Mouse (Mus musculus) heart, adult 2 months (tissue): Measurements from ENCODE around the gene Rbm41. TPM values are rescaled to one million over a fixed set of nuclear protein-coding genes. Genes with fewer than 3 reads are reported as not detected.

Experiments
- DNase-seq, 2 experiments: peaks; one replicate each; pipeline ENCODE4 v3.0.0; 2021
- H3K27ac ChIP-seq: fragments of 200-600 bp; 2 replicates; pipeline ENCODE4 v1.8.1; 2022
- H3K27me3 ChIP-seq: fragments of 200-500 bp; 2 replicates; pipeline ENCODE4 v1.6.1; 2012; ENCODE audit warnings: mild to moderate bottlenecking, low read length, inconsistent platforms, mixed read lengths; ENCODE audit not compliant: control insufficient read depth, insufficient read depth
- H3K36me3 ChIP-seq: fragments of 200-500 bp; 2 replicates; pipeline ENCODE4 v1.6.1; 2012; ENCODE audit warnings: low read length, inconsistent platforms; ENCODE audit not compliant: control insufficient read depth, insufficient read depth
- H3K4me1 ChIP-seq: fragments of 200-500 bp; 2 replicates; pipeline ENCODE4 v1.6.1; 2011; ENCODE audit warnings: low read length; ENCODE audit not compliant: control insufficient read depth, insufficient read depth
- H3K4me3 ChIP-seq: fragments of 200-600 bp; 2 replicates; pipeline ENCODE4 v1.8.1; 2022
- H3K79me2 ChIP-seq: fragments of 200-500 bp; replicated peaks from 2 replicates; pipeline ENCODE4 v1.6.1; 2012; ENCODE audit warnings: mild to moderate bottlenecking, inconsistent platforms, low read length, moderate library complexity, mixed read lengths; ENCODE audit not compliant: control insufficient read depth, insufficient read depth
- H3K9ac ChIP-seq: fragments of 200-500 bp; 2 replicates; pipeline ENCODE4 v1.6.1; 2012; ENCODE audit warnings: low read depth, mild to moderate bottlenecking, control low read depth, inconsistent platforms, low read length, mixed read lengths
- CTCF ChIP-seq: fragments of 200-600 bp; IDR thresholded peaks from 2 replicates; pipeline ENCODE4 v1.8.1; 2022; ENCODE audit warnings: antibody characterized with exemption, mild to moderate bottlenecking, moderate library complexity
- EP300 ChIP-seq: fragments of 200-500 bp; IDR thresholded peaks from 2 replicates; pipeline ENCODE4 v1.6.1; 2011; ENCODE audit warnings: low read depth, low read length, control low read depth; ENCODE audit not compliant: insufficient read depth
- POLR2A ChIP-seq: fragments of 200-500 bp; IDR thresholded peaks from 2 replicates; pipeline ENCODE4 v1.6.1; 2011; ENCODE audit warnings: mild to moderate bottlenecking, low read depth, low read length, control low read depth; ENCODE audit not compliant: insufficient read depth
- WGBS: fragments of 180-500 bp; shearing (Covaris S2); methylation state at CpG from one replicate; pipeline ENCODE4 v1.1.7; 2018; 5-methylcytosine and 5-hydroxymethylcytosine counted together
- intact Hi-C: fragments of 180-260 bp; cut with DNase I; formaldehyde crosslinking; loops from one replicate; pipeline ENCODE4 v1.15.1; 2025
- polyA plus RNA-seq: library from polyadenylated mRNA; depleted of rRNA; stranded (reverse); fragments of >200 nt; gene quantifications from 2 replicates; pipeline ENCODE4 v1.2.3, GENCODE M21; 2012
- total RNA-seq, 2 experiments: library from RNA; stranded (reverse); gene quantifications; 2 replicates each; pipeline ENCODE4 v1.2.3; 2021

Rbm41 gene
- total and polyA plus RNA-seq, 3 experiments: 0.66 to 5.3 (median 4.8) TPM

GRCm38 (mm10) chrX:139891387-139891786, 107.0 kb downstream of the Rbm41 start:
- Histone ChIP-seq H3K36me3 (no peaks in the 10 kb centered on the region), H3K4me3 (no peak overlapping the region), H3K27me3 (no peaks in the 10 kb centered on the region), H3K79me2 (no peaks in the 10 kb centered on the region), H3K4me1 (no peaks in the 10 kb centered on the region), H3K9ac (no peak overlapping the region), H3K27ac (no peak overlapping the region)
- WGBS: 32% methylated on average over 1 of the region's 1 CpGs
- intact Hi-C loops: no loop called here
- TF ChIP-seq POLR2A (no peak), EP300 (no peak), CTCF (no peak)
- no peak for DNase-seq

DNA sequence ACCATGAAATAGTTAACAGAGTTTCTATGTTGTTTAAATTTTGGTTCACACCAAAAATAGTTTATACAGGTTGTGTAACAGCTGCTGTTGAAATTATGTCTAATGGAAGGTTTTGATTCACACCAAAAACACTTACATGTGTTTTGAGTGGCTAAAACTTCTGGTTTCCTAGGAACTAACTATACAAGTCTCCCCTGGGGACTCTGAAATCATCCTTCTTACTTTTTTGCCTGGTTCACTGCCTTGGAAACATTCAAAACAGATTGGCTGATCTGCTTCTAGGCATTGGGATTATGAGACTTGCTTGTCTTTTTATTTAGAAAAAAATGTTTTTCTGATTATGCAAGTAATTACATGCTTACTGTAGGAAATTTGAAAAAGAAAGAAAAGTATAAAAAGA, 115.2 kb downstream of the Rbm41 start:
- no peaks in the 10 kb centered on the region for H3K36me3 ChIP-seq
- intact Hi-C loops: no loop called here
- no peak for TF ChIP-seq EP300
- TF ChIP-seq CTCF: no peak
- no peak for TF ChIP-seq POLR2A
- H3K9ac ChIP-seq: no peak overlapping the region
- no peak for DNase-seq
- no peak overlapping the region for H3K4me3 ChIP-seq
- no peak overlapping the region for H3K27ac ChIP-seq
- no peaks in the 10 kb centered on the region for H3K79me2 ChIP-seq
- H3K4me1 ChIP-seq: no peaks in the 10 kb centered on the region
- no peaks in the 10 kb centered on the region for H3K27me3 ChIP-seq

DNA sequence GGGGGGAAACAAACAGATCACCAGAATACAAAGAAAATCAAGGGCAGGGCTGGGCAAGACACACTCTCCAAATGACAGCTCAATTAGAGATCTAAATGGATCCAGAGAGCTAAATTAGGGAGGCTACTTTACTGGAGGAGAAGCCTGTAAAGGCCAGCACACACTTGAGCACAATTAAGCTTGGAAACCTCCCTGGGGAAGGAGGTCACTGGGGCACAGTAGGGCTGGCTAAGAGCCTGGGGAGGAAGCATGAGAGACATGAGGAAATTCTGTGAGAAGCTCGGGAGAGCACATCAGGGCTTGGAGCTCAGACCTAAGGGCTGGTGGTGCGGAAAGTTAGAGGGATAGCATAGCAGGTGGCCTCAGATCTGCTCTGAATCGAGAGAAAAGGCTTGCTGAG, 120.5 kb downstream of the Rbm41 start:
- TF ChIP-seq POLR2A: no peak
- no peak for TF ChIP-seq CTCF
- no peak for TF ChIP-seq EP300
- no peak overlapping the region for H3K9ac ChIP-seq
- WGBS: 26% methylated on average over 3 of the region's 3 CpGs
- intact Hi-C loops: loop anchor here (10.0 kb wide), 1 partner anchor 117 kb away; the partner anchor contains the start of gene Rbm41
- no peak overlapping the region for H3K27ac ChIP-seq
- H3K79me2 ChIP-seq: no peaks in the 10 kb centered on the region
- no peaks in the 10 kb centered on the region for H3K4me1 ChIP-seq
- H3K4me3 ChIP-seq: no peak overlapping the region
- DNase-seq: peak; percentile 18 to 36
- no peaks in the 10 kb centered on the region for H3K27me3 ChIP-seq
- no peaks in the 10 kb centered on the region for H3K36me3 ChIP-seq

GRCm38 (mm10) chrX:139877105-139877504, 121.3 kb downstream of the Rbm41 start:
- Histone ChIP-seq H3K79me2 (no peaks in the 10 kb centered on the region), H3K27ac (no peak overlapping the region), H3K27me3 (no peaks in the 10 kb centered on the region), H3K4me1 (no peaks in the 10 kb centered on the region), H3K9ac (no peak overlapping the region), H3K4me3 (no peak overlapping the region), H3K36me3 (no peaks in the 10 kb centered on the region)
- 79% methylated on average over 7 of the region's 7 CpGs for WGBS
- intact Hi-C loops: loop anchor here (10.0 kb wide), 1 partner anchor 118 kb away; the partner anchor contains the start of gene Rbm41
- no peak for DNase-seq
- TF ChIP-seq EP300 (no peak), POLR2A (no peak), CTCF (no peak)

- Histone ChIP-seq H3K4me3 (peak within 1 kb of the TSS; percentile 60), H3K27ac (no peak within 1 kb of the TSS), H3K4me1 (no peaks in the 10 kb centered on the region), H3K9ac (peak within 1 kb of the TSS; percentile 88), H3K79me2 (no peaks in the 10 kb centered on the region), H3K27me3 (no peaks in the 10 kb centered on the region), H3K36me3 (no peaks in the 10 kb centered on the region)
- TF ChIP-seq POLR2A (peak; percentile 34; the same call in 1 of the 2 replicates), CTCF (no peak)
- 15% methylated on average over 69 of the region's 87 CpGs for WGBS
- DNase-seq: peak; percentile 67 to 70
- intact Hi-C loops: loop anchor here (10.0 kb wide), 1 partner anchor 124 kb away; the partner anchor contains the start of gene Rbm41
Measured at GRCm38 (mm10) chrX:139870938-139871791, 127.2 kb downstream of the Rbm41 start, which contains the start of gene Morc4. Gene Morc4, minus strand, starts transcription at chrX:139871677.

- Histone ChIP-seq H3K27ac (no peak overlapping the region), H3K36me3 (no peaks in the 10 kb centered on the region), H3K79me2 (no peaks in the 10 kb centered on the region), H3K9ac (no peak overlapping the region), H3K27me3 (no peaks in the 10 kb centered on the region), H3K4me1 (no peaks in the 10 kb centered on the region), H3K4me3 (peak overlapping the region; percentile 36; the same call in 1 of the 2 replicates)
- TF ChIP-seq EP300: no peak
- TF ChIP-seq CTCF: peak; percentile 55
- DNase-seq: peak; percentile 53
- intact Hi-C loops: loop anchor here (10.0 kb wide), 1 partner anchor 124 kb away; the partner anchor contains the start of gene Rbm41
- 30% methylated on average over 15 of the region's 15 CpGs for WGBS
Measured at GRCm38 (mm10) chrX:139870300-139870711, 128.1 kb downstream of the Rbm41 start.
